Mouse (Mus musculus) intestine, embryonic 16.5 days (tissue): ENCODE data around the gene Tigar. TPM values are rescaled to one million over a fixed set of nuclear protein-coding genes. Genes with fewer than 3 reads are reported as not detected.

Source experiments
- ATAC-seq: fragments of 200-750 bp; cut with Nextera tagmentation; 2 replicates; pipeline ENCODE4 v1.8.0; 2017; ENCODE audit warnings: moderate TSS enrichment, moderate library complexity
- H3K27ac ChIP-seq: fragments of 300-500 bp; sonication (generic); 2 replicates; pipeline ENCODE4 v1.5.1; 2014; ENCODE audit warnings: mild to moderate bottlenecking, low read length
- H3K27me3 ChIP-seq: fragments of 300-500 bp; sonication (generic); replicated peaks from 2 replicates; pipeline ENCODE4 v1.6.1; 2014; ENCODE audit warnings: low read length, control low read depth, mixed read lengths; ENCODE audit not compliant: control insufficient read depth, insufficient read depth
- H3K36me3 ChIP-seq: fragments of 300-500 bp; sonication (generic); 2 replicates; pipeline ENCODE4 v1.6.1; 2014; ENCODE audit warnings: low read length, control low read depth; ENCODE audit not compliant: control insufficient read depth, insufficient read depth
- H3K4me1 ChIP-seq: fragments of 300-500 bp; sonication (generic); 2 replicates; pipeline ENCODE4 v1.6.1; 2014; ENCODE audit warnings: low read length, control low read depth, mixed read lengths; ENCODE audit not compliant: control insufficient read depth, insufficient read depth
- H3K4me2 ChIP-seq: fragments of 300-500 bp; sonication (generic); 2 replicates; pipeline ENCODE4 v1.6.1; 2014; ENCODE audit warnings: low read depth, low read length, control low read depth
- H3K4me3 ChIP-seq: fragments of 300-500 bp; sonication (generic); 2 replicates; pipeline ENCODE4 v1.5.1; 2014; ENCODE audit warnings: mild to moderate bottlenecking, low read length
- H3K9ac ChIP-seq: fragments of 300-500 bp; sonication (generic); 2 replicates; pipeline ENCODE4 v1.6.1; 2014; ENCODE audit warnings: low read depth, low read length
- H3K9me3 ChIP-seq: fragments of 300-500 bp; sonication (generic); 2 replicates; pipeline ENCODE4 v1.6.1; 2016; ENCODE audit warnings: low read length, control low read depth; ENCODE audit not compliant: control insufficient read depth
- WGBS: fragments of 180-500 bp; shearing (Covaris S2); extraction: QIAGEN DNeasy Blood & Tissue Kit; methylation state at CpG from one replicate; pipeline ENCODE4 v1.1.7; 2014; 5-methylcytosine and 5-hydroxymethylcytosine counted together
- polyA plus RNA-seq: library from polyadenylated mRNA; unstranded; fragments of >200 nt; fragmentation: Nextera tagmentation; extraction: Ambion mirVana; gene quantifications from 2 replicates; pipeline ENCODE4 v1.2.1, GENCODE M21; 2015

Gene Tigar
- polyA plus RNA-seq, 1 experiment from 2014 or later, result 4.6 TPM

DNA sequence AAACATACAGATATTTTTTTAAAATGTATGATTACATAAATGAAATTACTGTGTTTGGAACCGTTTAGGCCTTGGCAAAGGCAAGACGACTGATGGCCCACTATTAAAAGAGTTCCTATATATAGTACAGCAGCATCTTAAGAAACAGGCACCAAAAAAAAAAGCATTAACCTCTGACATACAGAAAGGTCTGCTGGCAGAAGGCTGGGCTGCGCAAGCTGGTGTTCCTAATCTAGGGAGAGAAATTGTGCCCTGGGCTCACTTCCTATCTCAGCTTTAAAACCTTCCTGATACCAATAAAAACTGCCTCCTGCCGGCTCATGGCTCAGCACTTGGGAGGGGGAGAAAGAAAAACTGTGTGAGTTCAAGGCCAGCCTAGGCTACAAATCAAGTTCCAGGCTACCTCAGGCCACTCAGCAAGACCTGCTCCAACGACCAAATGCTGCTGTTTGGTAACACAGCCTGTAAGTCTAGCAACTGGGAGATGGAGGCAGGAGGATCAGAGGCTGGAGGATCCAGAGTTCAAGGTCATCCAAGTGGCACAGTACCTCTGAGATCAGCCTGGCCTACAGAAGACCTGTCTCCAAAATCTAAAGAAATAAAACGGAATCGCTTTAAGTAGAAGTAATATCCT, 4.8 kb downstream of the Tigar start:
- WGBS, result 79% methylated on average over 7 of the region's 7 CpGs
- Histone ChIP-seq H3K36me3 (no peaks in the 10 kb centered on the region), H3K4me1 (no peaks in the 10 kb centered on the region), H3K27me3 (no peaks in the 10 kb centered on the region), H3K4me3 (no peak overlapping the region), H3K4me2 (no peak overlapping the region), H3K9me3 (no peaks in the 10 kb centered on the region), H3K9ac (no peak overlapping the region), H3K27ac (no peak overlapping the region)
- ATAC-seq, result no peak

- no peak for ATAC-seq
- H3K27me3 ChIP-seq, result no peaks in the 10 kb centered on the region
- no peak overlapping the region for H3K4me3 ChIP-seq
- 91% methylated on average over 6 of the region's 6 CpGs for WGBS
- H3K9ac ChIP-seq, result no peak overlapping the region
- H3K27ac ChIP-seq, result no peak overlapping the region
- no peak overlapping the region for H3K4me2 ChIP-seq
- H3K36me3 ChIP-seq, result no peaks in the 10 kb centered on the region
- H3K4me1 ChIP-seq, result no peaks in the 10 kb centered on the region
- no peaks in the 10 kb centered on the region for H3K9me3 ChIP-seq
These were observed 5.7 kb downstream of the Tigar start for GRCm38 (mm10) chr6:127103506-127104275.

DNA sequence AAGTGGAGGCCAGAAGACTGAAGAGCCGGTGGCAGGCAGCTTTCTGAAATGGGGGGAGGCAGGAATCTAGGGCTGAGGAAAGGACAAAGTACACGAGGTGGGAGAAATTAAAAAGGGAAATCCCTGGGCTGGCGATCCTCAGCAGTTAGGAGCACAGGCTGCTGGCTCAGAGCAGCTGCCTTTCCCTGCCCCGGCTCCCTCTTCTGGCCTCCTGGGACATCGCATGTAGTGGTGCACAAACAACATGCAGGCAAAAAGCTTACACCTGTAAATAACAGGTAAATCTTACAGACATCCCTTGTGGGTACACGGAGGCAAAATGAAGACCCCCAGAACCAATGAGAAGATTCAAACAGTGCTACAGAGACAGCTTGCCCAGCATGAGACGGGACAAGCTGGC, 14.8 kb downstream of the Tigar start:
- Histone ChIP-seq H3K36me3 (no peaks in the 10 kb centered on the region; the same call in 1 of the 2 replicates), H3K4me3 (no peak overlapping the region), H3K27me3 (no peaks in the 10 kb centered on the region), H3K4me2 (no peak overlapping the region), H3K4me1 (no peaks in the 10 kb centered on the region), H3K27ac (no peak overlapping the region), H3K9ac (no peak overlapping the region), H3K9me3 (no peaks in the 10 kb centered on the region)
- no peak for ATAC-seq
- WGBS, result 58% methylated on average over 7 of the region's 7 CpGs

DNA sequence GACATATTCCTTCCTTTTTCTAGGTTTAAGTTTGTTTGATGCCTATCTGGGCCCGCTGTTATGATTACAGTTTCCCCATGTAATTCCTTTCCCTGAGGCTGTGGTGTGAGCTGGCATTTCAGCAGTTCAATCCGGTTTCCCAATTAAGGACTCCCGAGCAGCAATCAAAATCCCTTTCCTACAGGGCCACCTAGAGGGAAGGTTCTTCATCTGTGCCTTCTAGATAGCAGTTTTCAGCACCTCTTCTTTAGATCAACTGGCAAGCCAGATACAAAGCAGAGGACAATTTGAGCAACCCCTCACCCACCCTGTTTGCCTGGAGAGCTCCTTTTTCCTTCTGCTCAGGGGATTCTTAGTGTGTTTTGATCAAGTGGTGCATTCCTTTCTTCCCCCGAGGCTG, 22.6 kb downstream of the Tigar start:
- no peaks in the 10 kb centered on the region for H3K4me1 ChIP-seq
- no peak overlapping the region for H3K9ac ChIP-seq
- H3K27ac ChIP-seq, result no peak overlapping the region
- peaks cover 6% of the 10 kb centered on the region for H3K36me3 ChIP-seq
- H3K4me2 ChIP-seq, result no peak overlapping the region
- H3K9me3 ChIP-seq, result no peaks in the 10 kb centered on the region
- WGBS, result 67% methylated on average over 4 of the region's 4 CpGs
- 0 out of 2 replicates have a peak, but pooled peaks cover 2% of the 10 kb centered on the region for H3K27me3 ChIP-seq
- H3K4me3 ChIP-seq, result no peak overlapping the region
- ATAC-seq, result no peak

GRCm38 (mm10) chr6:127081820-127082219, 27.5 kb downstream of the Tigar start:
- Histone ChIP-seq H3K36me3 (no peaks in the 10 kb centered on the region), H3K4me3 (no peak overlapping the region), H3K4me1 (peaks cover 4% of the 10 kb centered on the region), H3K27ac (no peak overlapping the region), H3K4me2 (no peak overlapping the region), H3K9ac (no peak overlapping the region), H3K9me3 (no peaks in the 10 kb centered on the region), H3K27me3 (peaks cover 18% of the 10 kb centered on the region; the same call in 1 of the 2 replicates)
- ATAC-seq, result no peak
- WGBS, result 64% methylated on average over 6 of the region's 6 CpGs

DNA sequence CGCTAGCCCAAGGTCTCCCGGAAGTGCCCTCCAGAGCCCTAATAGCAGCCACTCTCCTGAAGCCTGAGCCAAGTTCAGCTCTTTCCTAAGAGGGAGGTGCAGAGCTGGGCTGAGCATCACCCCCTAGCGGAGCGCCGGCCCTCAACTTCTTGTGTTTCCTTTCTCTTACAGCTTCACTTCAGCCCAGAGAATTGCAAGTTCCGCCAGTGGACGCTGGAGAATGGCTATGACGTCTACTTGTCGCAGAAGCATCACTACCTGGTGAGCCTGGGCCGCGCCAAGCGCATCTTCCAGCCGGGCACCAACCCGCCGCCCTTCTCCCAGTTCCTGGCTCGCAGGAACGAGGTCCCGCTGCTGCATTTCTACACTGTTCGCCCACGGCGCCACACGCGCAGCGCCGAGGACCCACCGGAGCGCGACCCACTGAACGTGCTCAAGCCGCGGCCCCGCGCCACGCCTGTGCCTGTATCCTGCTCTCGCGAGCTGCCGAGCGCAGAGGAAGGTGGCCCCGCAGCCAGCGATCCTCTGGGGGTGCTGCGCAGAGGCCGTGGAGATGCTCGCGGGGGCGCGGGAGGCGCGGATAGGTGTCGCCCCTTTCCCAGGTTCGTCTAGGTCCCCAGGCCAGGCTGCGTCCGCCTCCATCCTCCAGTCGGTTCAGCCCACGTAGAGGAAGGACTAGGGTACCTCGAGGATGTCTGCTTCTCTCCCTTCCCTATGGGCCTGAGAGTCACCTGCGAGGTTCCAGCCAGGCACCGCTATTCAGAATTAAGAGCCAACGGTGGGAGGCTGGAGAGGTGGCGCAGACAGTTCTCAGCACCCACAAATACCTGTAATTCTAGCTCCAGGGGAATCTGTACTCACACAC, 29.3 kb downstream of the Tigar start:
- Histone ChIP-seq H3K4me1 (peaks cover 4% of the 10 kb centered on the region), H3K9me3 (no peaks in the 10 kb centered on the region), H3K27ac (no peak overlapping the region), H3K27me3 (peaks cover 18% of the 10 kb centered on the region; the same call in 1 of the 2 replicates), H3K4me3 (peak overlapping the region; percentile 58), H3K4me2 (peak overlapping the region; percentile 96), H3K36me3 (no peaks in the 10 kb centered on the region), H3K9ac (peak overlapping the region; percentile 53)
- WGBS, result 1% methylated on average over 58 of the region's 59 CpGs
- ATAC-seq, result peak; percentile 52

GRCm38 (mm10) chr6:127072817-127073216, 36.5 kb downstream of the Tigar start, which contains the start of gene Fgf23:
Gene Fgf23 (plus strand): TSS chr6:127072902.
- 8% methylated on average over 5 of the region's 5 CpGs for WGBS
- H3K9me3 ChIP-seq, result no peaks in the 10 kb centered on the region
- no peak within 1 kb of the TSS for H3K27ac ChIP-seq
- ATAC-seq, result peak; percentile 85
- H3K36me3 ChIP-seq, result no peaks in the 10 kb centered on the region
- H3K27me3 ChIP-seq, result no peaks in the 10 kb centered on the region
- H3K4me3 ChIP-seq, result no peak within 1 kb of the TSS
- H3K4me2 ChIP-seq, result peak within 1 kb of the TSS; percentile 32; the same call in 1 of the 2 replicates
- H3K9ac ChIP-seq, result no peak within 1 kb of the TSS
- H3K4me1 ChIP-seq, result no peaks in the 10 kb centered on the region; the same call in 1 of the 2 replicates

- WGBS, result 4% methylated on average over 14 of the region's 14 CpGs
- H3K9me3 ChIP-seq, result no peaks in the 10 kb centered on the region
- no peaks in the 10 kb centered on the region for H3K4me1 ChIP-seq
- ATAC-seq, result no peak
- H3K27me3 ChIP-seq, result peaks cover 4% of the 10 kb centered on the region; the same call in 1 of the 2 replicates
- no peak overlapping the region for H3K27ac ChIP-seq
- H3K4me3 ChIP-seq, result no peak overlapping the region
- no peaks in the 10 kb centered on the region for H3K36me3 ChIP-seq
- no peak overlapping the region for H3K4me2 ChIP-seq
- H3K9ac ChIP-seq, result peak overlapping the region; percentile 37; the same call in 1 of the 2 replicates
These were observed 44.5 kb downstream of the Tigar start for GRCm38 (mm10) chr6:127064815-127065214.

DNA sequence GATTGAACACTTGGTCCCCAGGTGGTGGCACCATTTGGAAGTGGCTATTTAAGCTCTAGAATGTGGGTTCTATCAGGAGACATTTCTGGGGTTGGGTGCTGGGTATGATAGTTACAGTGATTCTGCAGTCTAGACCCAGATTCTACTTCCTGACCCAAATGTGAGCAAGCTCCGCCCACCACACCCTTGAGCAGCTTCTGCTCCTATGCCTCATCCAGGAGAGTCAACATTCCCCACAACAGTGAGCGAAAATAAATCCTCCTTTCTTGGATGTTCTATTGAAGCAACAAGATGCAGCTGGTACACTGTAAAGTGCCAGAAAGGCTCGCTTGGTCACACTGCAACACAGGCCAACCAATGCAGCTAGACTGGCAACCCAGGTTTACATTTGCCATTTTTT, 45.4 kb downstream of the Tigar start:
- H3K4me1 ChIP-seq, result no peaks in the 10 kb centered on the region
- H3K4me2 ChIP-seq, result no peak overlapping the region
- H3K9me3 ChIP-seq, result no peaks in the 10 kb centered on the region
- H3K36me3 ChIP-seq, result no peaks in the 10 kb centered on the region
- H3K9ac ChIP-seq, result no peak overlapping the region
- 82% methylated on average over 3 of the region's 3 CpGs for WGBS
- H3K4me3 ChIP-seq, result no peak overlapping the region
- H3K27ac ChIP-seq, result no peak overlapping the region
- H3K27me3 ChIP-seq, result peaks cover 4% of the 10 kb centered on the region; the same call in 1 of the 2 replicates
- no peak for ATAC-seq
